Mouse (Mus musculus): ENCODE data around the gene Cldn14.
A peak's percentile ranks its signal among the peaks of the same experiment; 100 is the strongest.

Gene Cldn14

DNA sequence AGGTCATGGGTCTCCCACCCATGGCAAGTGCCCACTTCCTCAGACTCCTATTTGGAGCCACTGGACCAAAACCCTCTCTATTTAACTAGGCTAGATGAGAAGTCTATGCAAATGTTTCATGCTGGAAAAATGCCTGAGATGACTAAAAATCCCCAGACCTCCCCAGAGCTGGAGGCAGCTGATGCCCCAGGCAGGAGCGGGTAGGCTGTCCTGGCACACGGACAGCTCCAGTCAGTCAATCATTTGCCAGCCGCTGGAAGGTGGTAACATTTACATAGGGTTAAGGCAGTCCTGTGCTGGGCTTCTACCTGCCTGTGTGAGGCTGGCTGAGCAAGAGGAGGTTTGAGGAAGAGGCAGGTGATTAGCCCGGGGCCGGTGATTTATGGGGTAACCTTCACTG is 96.5 kb downstream of the Cldn14 start:
- no peak for DNase-seq (ENCODE audit: low spot score)

- DNase-seq (ENCODE audit: low spot score) = no peak
These were observed 97.6 kb downstream of the Cldn14 start for GRCm38 (mm10) chr16:93910735-93911665.

DNA sequence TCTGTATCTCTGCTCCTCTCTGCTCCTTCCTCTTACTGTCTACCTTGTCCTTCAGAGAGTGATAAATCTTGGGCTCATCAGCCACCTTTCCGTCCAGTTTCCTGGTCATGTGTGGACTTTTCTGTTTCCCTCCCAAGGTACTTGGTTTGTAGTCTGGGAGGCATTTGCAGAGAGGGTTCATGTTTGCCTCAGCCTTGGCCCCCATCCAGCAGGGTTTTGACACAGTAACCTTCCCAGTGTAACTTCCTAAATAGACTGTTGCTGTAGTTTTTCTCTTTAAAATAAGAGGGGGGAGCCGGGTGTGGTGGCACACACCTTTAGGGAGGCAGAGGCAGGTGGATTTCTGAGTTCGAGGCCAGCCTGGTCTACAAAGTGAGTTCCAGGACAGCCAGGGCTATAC is 98.7 kb downstream of the Cldn14 start:
- no peak for DNase-seq (ENCODE audit: low spot score)

GRCm38 (mm10) chr16:93908196-93908595 is 100.4 kb downstream of the Cldn14 start:
- no peak for DNase-seq (ENCODE audit: low spot score)

DNA sequence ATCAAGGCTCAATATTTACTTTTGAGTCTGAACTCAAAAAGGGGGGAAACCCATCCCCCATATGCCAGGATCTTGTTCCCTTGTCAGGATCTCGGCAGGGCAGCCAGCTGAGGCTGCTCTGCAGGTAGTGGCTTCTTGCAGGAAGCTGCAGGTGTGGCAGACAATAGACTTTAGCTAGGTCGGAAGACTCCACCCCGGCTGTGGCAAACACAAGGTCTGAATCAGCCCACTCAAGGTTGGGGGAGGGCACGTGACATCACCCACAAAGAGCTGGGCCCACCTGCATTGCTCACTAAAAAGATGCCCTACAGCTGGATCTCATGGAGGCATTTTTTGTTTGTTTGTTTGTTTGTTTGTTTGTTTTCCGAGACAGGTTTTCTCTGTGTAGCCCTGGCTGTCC is 100.9 kb downstream of the Cldn14 start:
- DNase-seq (ENCODE audit: low spot score) = no peak

GRCm38 (mm10) chr16:93906156-93907014 is 102.3 kb downstream of the Cldn14 start:
- no peak for DNase-seq (ENCODE audit: low spot score)

- DNase-seq (ENCODE audit: low spot score) = no peak
These were observed 105.6 kb downstream of the Cldn14 start for GRCm38 (mm10) chr16:93903027-93903426.

DNA sequence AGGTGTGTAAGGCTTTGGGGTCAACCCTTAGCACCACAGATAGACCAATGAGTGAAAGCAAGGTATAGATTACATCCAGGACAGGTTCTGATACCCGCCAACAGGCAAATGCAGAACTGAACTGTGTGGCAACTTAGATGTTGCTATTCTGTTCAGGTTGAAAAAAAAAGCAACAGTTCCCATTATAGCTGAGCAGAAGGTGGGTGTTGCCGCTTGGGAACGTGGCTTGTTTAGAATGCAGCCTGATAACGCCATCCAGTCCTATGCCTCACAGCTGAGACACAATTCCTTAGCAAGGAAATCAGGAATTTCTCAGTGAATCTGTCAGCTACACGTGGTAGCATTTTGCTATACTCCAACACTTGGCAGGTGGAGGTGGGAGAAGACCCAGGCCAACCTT is 115.4 kb downstream of the Cldn14 start:
- no peak for DNase-seq (ENCODE audit: low spot score)

GRCm38 (mm10) chr16:93890948-93891604 is 117.6 kb downstream of the Cldn14 start:
- DNase-seq (ENCODE audit: low spot score) = no peak

GRCm38 (mm10) chr16:93888481-93888880 is 120.2 kb downstream of the Cldn14 start:
- DNase-seq (ENCODE audit: low spot score) = no peak

DNA sequence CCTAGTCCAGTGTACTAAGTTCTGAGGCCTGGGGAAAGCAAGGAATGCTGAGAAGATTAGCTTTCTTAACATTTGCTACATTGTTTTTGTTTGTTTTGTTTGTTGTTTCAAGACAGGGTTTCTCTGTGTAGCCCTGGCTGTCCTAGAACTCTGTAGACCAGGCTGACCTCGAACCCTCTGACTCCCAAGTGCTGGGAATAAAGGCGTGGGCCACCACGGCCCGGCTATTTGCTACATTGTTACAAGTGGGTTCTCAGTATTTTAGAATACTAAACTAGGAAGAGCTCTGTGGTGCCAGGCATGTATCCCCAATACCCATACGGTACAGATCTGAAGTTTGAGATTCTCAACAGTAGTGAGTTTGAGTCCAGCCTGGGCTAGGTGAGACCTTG is 123.9 kb downstream of the Cldn14 start:
- no peak for DNase-seq (ENCODE audit: low spot score)

- no peak for DNase-seq (ENCODE audit: low spot score)
These were observed 124.4 kb downstream of the Cldn14 start for GRCm38 (mm10) chr16:93884086-93884721.

DNA sequence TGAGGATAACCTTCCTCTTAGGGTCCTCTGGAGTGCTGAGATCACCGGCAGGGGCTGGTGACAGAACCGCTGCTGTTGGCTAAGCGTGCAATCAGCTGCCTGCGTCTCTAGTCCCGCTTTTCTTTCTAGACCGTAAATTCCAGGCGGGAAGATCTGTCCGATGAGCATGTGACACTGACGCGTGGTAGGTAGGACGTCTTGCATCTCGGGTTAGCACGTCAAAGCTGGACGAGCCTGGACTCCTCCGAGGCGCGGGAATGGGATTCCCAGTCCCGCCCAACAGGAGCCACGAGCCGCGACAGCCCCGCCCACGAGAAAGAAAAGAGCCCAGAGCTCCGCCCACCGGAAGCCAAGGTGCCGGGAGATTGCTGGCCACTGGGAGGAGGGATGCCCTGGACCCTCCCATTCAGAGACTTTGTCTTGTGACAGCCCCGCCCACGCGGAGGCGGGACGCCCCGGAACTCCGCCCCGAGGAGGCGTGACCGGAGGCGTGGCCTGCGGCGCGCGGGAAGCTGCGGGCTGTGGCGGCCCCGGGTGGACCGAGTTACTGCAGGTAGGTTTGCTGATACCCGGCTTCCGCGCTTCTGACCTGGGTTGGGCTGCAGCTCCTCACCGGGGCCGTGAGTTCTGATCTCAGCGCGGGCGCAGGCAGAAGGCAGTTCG is 125.1 kb downstream of the Cldn14 start, which contains the start of gene Chaf1b:
TSS of gene Chaf1b (plus strand) at position 479 of the 663 bp plus-strand sequence.
- DNase-seq (ENCODE audit: low spot score) = peak; percentile 91

- DNase-seq (ENCODE audit: low spot score) = no peak
These were observed 130.8 kb downstream of the Cldn14 start for GRCm38 (mm10) chr16:93877612-93878380.

- no peak for DNase-seq (ENCODE audit: low spot score)
These were observed 133.8 kb downstream of the Cldn14 start for GRCm38 (mm10) chr16:93874841-93875240.
